Mouse (Mus musculus) left cerebral cortex, postnatal 25 days (tissue): ENCODE data around the gene Pear1. TPM values are rescaled to one million over a fixed set of nuclear protein-coding genes. Genes with fewer than 3 reads are reported as not detected.

ENCODE experiments used
- DNase-seq, 2 experiments: peaks; one replicate each; pipeline ENCODE4 v3.0.0; 2022; ENCODE audit warnings: low spot score in 2 of 2, mixed read lengths in 1 of 2
- intact Hi-C: fragments of 180-260 bp; cut with DNase I; formaldehyde crosslinking; loops from one replicate; pipeline ENCODE4 v1.15.1; 2025
- total RNA-seq, 2 experiments: library from RNA; stranded (reverse); gene quantifications; 2 replicates each; pipeline ENCODE4 v1.2.3; 2021

Gene Pear1
- total RNA-seq, 2 experiments from 2014 or later, result 7.4 to 10.0 TPM

DNA sequence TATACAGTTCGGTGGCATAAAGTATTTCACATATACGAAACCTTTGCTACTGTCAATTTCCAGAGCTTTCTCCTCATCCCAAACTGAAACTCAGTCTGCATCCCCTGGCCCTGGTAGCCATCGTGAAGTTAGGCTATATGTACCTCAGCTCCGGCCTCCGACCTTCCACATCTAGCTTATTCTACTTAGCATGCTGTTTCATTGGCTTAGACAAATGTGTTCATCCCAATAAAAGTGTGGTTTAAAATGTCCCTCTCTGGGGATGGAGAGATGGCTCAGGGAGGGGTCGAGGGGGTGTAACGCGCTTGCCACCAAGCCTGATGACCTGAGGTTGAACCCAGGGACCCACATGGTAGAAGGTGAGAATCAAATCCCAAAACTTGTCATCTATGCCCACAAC, 54.6 kb downstream of the Pear1 start:
- no peak for DNase-seq
- intact Hi-C loops, result loop anchor here (1.0 kb wide), 1 partner anchor 13 kb away; no protein-coding TSS in a partner anchor

GRCm38 (mm10) chr3:87768844-87769243, 55.3 kb downstream of the Pear1 start:
- intact Hi-C loops, result loop anchor here (1.0 kb wide), 1 partner anchor 13 kb away; no protein-coding TSS in a partner anchor

GRCm38 (mm10) chr3:87768431-87768830, 55.7 kb downstream of the Pear1 start:
- intact Hi-C loops, result no loop called here
- DNase-seq, result no peak

More at GRCm38 (mm10) chr3:87768844-87769243, 55.3 kb downstream of the Pear1 start:
- DNase-seq, result peak in 1 of 2 experiments; percentile 18

- intact Hi-C loops, result no loop called here
- no peak for DNase-seq
These were observed 56.3 kb downstream of the Pear1 start for GRCm38 (mm10) chr3:87767764-87768163.

DNA sequence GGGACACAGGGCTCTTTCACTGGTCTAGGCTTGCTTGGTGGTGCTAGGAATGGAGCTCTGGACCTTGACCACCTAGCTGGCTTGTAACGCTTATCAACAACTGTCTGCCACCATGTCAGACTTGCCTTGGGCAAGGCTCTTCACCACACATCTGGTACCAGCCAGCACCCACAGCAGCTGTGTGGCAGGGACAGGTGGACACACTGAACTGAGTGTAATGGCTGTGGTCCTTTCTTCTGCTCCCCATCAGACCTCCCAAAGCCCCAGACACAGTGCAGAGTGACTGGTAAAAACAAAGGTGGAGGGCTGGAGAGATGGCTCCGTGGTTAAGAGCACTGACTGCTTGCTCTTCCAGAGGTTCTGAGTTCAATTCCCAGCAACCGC, 57.8 kb downstream of the Pear1 start:
- no peak for DNase-seq
- intact Hi-C loops, result no loop called here

GRCm38 (mm10) chr3:87765631-87766283, 58.3 kb downstream of the Pear1 start:
- intact Hi-C loops, result no loop called here
- no peak for DNase-seq

DNA sequence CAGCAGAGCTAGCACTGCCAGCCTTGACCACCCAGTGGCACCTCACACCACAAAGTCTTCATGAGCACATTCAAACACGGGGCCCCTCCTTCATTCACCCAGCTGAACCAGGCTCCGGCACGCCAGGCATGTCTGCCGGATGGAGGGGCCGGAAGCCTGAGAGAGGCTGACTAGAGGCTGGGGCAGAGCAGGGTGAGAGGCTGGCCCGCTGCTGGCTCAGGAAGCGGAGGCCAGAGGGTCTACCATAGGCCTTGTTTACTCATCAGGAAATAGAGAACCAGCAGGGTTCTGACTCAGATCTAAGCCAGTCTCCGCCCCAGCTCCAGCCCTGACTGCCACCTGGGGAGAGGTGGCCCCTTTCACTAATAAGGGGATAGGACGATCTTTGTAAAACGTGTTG, 59.0 kb downstream of the Pear1 start:
- DNase-seq, result no peak
- intact Hi-C loops, result no loop called here

DNA sequence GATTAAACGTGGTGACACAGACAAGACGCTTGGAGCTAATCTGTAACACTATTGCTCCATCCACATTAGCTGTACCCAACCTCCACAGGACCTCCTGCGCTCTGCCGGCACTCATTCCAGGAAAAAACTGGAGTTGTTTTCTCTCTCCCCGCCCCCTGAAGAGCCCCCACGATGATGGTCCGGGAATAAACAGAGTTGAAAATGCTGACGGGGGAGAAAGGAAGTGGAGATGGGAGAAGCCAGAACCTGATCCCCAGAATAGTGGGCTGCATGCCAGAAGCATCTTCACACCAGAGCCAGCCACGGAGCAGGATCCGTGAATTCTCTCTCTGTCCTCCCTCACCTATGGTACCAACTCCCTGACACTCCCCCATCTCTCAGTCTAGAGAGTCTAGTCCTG, 59.6 kb downstream of the Pear1 start:
- intact Hi-C loops, result no loop called here
- peak in 1 of 2 experiments; percentile 25 for DNase-seq

GRCm38 (mm10) chr3:87763683-87764289, 60.3 kb downstream of the Pear1 start:
- DNase-seq, result peak; percentile 74 to 94
- intact Hi-C loops, result no loop called here

DNA sequence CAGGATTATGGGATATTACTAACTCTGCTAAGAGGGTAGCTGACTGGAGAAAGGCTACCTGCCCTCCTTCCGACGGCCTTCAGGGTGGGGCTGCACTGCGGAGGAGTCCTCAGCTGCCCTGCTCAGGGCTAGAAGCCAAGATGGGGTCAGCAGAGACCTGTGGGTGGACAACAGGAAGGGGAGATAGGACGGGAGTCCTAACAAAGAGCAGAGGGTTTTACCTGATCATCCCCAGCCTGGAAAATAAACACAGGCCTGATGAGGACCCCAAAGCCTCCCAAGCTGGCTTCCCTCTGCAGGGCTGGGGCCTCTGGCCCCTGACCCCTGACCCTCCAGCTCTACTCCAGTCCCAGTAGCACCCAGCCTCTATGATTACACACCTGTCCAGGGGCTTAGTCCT, 60.9 kb downstream of the Pear1 start:
- no peak for DNase-seq
- intact Hi-C loops, result no loop called here

DNA sequence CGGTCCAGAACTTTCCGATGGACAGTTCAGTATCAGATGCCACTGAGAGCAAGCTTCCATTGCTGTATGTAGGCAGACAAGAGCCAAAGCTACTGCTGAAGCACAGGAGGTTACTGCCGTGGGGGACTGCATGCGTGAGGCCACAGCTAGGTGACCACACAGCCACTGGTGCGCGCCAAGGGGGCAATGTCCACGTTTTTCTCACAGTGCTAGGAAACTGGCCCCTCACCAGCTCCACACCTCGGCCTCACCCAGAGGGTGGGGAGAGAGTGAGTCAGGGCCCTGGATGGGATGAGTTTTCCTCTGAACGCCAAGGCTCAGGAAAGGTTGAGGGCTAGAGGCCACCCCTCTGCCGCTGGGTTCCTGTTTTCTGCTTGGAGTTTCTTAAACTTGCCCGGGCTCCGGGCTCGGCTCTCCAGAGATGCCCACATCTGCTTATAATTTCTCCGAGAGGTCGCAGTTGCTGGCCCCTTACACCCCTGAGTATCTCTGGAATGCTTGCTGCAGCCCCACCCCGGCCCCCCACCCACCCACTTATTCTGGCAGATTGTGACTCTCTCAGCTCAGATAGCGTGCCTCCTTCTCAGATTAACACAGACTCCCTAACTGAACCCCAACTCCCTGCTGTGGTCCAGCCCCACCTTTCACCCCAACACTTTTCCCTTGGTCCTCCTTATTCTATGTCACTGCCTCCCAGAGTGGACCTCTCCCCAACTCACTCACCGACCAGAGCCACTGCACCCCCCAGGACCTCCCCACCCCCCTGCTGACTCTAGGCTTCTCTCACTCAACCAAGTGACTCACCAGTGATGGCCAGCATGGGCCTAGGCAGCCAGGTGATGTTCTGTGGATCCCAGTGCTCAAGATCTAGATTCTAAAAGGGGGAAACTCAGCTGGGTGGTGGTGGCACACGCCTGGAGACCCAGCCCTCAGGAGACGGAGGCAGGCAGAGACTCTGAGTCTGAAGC, 62.4 kb downstream of the Pear1 start:
- DNase-seq, result no peak
- intact Hi-C loops, result no loop called here

DNA sequence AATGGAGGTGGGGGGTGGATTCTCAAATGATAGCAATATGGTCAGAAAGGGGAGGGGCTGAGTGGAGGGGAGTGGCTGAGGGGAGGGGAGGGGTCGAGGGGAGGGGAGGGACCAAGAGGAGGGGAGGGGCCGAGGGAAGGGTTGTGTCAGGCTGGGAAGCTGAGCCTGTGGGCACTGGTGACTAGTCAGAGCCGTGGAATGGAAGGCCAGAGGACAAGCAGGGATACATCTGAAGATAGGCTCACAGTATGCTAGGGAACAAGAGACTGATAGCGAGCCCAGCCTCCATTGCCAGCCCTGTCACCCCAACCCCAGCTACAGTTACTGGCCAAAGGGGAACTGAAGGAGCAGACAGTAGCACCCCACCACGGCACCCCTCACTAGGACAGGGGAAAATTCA, 65.5 kb downstream of the Pear1 start:
- no peak for DNase-seq
- intact Hi-C loops, result no loop called here

GRCm38 (mm10) chr3:87756488-87756887, 67.6 kb downstream of the Pear1 start:
- intact Hi-C loops, result loop anchor here (1.0 to 2.0 kb wide), 2 partner anchors 13 to 60 kb away; no protein-coding TSS in a partner anchor
- no peak for DNase-seq

GRCm38 (mm10) chr3:87755964-87756363, 68.1 kb downstream of the Pear1 start:
- intact Hi-C loops, result loop anchor here (1.0 to 2.0 kb wide), 2 partner anchors 13 to 61 kb away; no protein-coding TSS in a partner anchor
- peak; percentile 82 to 86 for DNase-seq

GRCm38 (mm10) chr3:87753829-87754228, 70.3 kb downstream of the Pear1 start:
- no peak for DNase-seq
- intact Hi-C loops, result no loop called here

- intact Hi-C loops, result no loop called here
These were observed 71.5 kb downstream of the Pear1 start for GRCm38 (mm10) chr3:87752567-87752966.

DNA sequence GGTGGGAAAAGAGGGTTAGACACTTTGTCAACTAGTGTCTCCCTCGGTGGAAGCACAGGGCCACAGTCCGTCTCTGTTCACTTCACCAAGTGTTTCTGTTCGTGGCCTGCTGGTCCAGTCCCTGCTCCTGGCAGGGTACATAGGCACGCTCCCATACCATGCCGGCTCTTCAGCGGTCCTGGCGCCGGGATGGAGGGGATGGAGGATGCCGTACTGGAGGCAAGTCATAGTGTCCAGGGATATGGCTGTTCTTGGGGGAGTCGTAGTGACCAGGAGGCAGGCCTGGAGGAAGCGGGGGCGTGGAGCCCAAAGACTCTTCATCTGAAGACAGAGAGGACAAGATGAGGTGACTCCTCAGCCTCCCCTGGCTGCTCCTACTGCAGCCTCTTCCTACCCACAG, 74.1 kb downstream of the Pear1 start:
- intact Hi-C loops, result no loop called here
- DNase-seq, result no peak

More at GRCm38 (mm10) chr3:87752567-87752966, 71.5 kb downstream of the Pear1 start:
- no peak for DNase-seq

DNA sequence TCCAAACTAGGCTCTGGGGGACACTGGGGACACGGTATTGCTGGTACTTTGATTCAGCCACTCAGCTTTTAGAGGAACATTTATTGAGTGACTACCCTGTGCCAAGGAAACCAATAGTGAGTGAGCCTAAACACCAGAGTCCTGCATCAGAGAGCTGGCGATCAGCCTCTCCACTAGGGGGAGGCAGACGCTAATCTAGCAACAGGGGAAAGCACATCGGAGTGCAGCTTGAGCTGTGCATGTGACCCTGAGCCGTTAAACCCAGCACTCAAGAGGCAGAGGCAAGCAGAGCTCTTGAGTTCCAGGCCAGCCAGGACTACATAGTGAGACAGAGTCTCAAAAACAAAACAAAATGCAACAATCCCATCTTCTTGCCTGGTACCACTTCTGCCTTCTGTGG, 75.1 kb downstream of the Pear1 start:
- intact Hi-C loops, result no loop called here
- peak; percentile 53 to 68 for DNase-seq

- DNase-seq, result no peak
- intact Hi-C loops, result no loop called here
These were observed 75.7 kb downstream of the Pear1 start, which contains the start of gene Lrrc71 for GRCm38 (mm10) chr3:87748431-87748830. TSS of gene Lrrc71 (minus strand) at chr3:87748625.

DNA sequence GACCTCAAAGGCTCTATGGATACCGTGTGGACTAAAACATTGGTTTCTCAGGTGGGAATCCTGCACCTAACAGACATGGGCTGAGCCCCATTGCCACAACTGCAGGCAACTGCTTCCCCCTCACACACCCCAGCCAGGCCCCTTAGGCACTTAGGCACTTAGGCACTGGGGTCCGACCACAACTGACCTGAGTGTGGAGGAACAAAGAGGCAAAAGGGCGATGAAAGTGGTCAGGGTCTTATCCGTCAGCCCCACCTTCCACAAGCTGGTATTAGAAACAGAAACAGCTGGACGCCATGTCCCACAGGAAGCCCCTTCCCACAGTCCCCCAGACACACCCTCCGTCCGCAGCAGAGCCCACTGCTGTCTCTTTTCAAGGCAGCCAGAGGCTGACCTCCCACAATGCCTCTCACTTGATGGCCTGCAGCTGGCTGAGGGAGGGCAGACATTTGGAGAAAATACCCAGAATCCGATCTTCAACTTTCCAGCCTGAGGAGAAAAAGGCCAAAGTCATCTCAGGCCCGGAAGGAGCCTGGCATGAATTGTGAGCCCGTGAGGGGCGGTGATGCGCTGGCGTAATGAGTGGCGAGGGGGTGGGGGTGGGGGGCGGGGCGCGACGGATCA, 79.0 kb downstream of the Pear1 start:
- intact Hi-C loops, result no loop called here
- DNase-seq, result no peak
